Mouse (Mus musculus) brain, embryonic 14.5 days (tissue): Measurements from ENCODE around the gene Ankrd60.

Experiments
- CTCF ChIP-seq: fragments of 200-500 bp; IDR thresholded peaks from 2 replicates; pipeline ENCODE4 v1.5.1; 2012; ENCODE audit warnings: inconsistent platforms, mild to moderate bottlenecking, moderate library complexity, borderline replicate concordance; ENCODE audit not compliant: insufficient read depth, insufficient read length; ENCODE audit errors: extremely low read depth
- POLR2A ChIP-seq: fragments of 200-500 bp; IDR thresholded peaks from 2 replicates; pipeline ENCODE4 v1.6.1; 2012; ENCODE audit warnings: mild to moderate bottlenecking, inconsistent platforms, borderline replicate concordance; ENCODE audit not compliant: poor library complexity, insufficient read depth, insufficient read length, severe bottlenecking; ENCODE audit errors: extremely low read depth

- TF ChIP-seq CTCF (no peak), POLR2A (no peak)
These were observed 4.7 kb upstream of the Ankrd60 start for GRCm38 (mm10) chr2:173582903-173583302.
